In the genomic region with DNA sequence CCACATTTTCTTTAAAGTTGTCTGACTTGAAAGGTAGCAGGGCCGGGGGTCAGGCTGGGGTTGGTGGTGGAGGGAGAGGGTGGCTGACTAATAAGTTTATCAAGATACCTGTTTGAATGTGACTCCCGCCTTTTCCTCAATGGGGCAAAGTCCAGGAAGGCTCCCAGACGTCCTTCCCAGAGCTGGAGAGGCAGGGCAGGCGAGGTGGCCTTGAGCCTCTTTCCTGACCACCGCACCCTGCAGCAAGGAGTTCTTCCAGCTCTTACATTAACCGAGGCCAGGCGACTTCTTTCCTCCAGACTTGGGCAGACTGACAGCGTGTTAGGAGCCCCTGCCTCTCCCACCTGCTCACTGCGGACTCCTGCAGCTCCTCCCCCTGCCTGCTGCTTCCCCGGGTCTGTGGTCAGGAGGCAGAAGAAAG, we compare ENCODE assay signal across 8 mouse cellular contexts. TPM values are rescaled to one million over a fixed set of nuclear protein-coding genes. Genes with fewer than 3 reads are reported as not detected.
DNase-seq lines count a peak whose midpoint lies in the region; ATAC-seq lines count a peak whose summit lies in the region.

No protein-coding gene starts in this region.

- peaks cover 63% of the 10 kb centered on the region for H3K27me3 ChIP-seq in embryonic facial prominence, embryonic 12.5 days
- peaks cover 62% of the 10 kb centered on the region for H3K27me3 ChIP-seq in midbrain, embryonic 13.5 days

- 0 out of 2 replicates have a peak overlapping the region, but pooled peaks have one; percentile 56 for H3K9ac ChIP-seq in embryonic facial prominence, embryonic 12.5 days
- peak overlapping the region; percentile 65; the same call in 1 of the 2 replicates for H3K9ac ChIP-seq in midbrain, embryonic 13.5 days (replicated peaks)

- peak overlapping the region; percentile 97 for H3K4me2 ChIP-seq in embryonic facial prominence, embryonic 12.5 days (replicated peaks)
- peak overlapping the region; percentile 97 for H3K4me2 ChIP-seq in midbrain, embryonic 13.5 days (replicated peaks)

- H3K4me3 ChIP-seq in embryonic facial prominence, embryonic 12.5 days = peak overlapping the region; percentile 49
- peak overlapping the region; percentile 54 for H3K4me3 ChIP-seq in midbrain, embryonic 13.5 days (replicated peaks)

- WGBS in embryonic facial prominence, embryonic 12.5 days = 3% methylated on average over 10 of the region's 10 CpGs
- WGBS in midbrain, embryonic 13.5 days = 3% methylated on average over 10 of the region's 10 CpGs

- peak; percentile 24 for DNase-seq in ovary, postnatal 36 days (ENCODE audit: low spot score)
- DNase-seq in ovary, postnatal 14 days (ENCODE audit: low spot score) = no peak
- peak; percentile 69 for DNase-seq in kidney, adult 18-20 months
- no peak for DNase-seq in gastrocnemius, adult 8-10 months (ENCODE audit: low spot score in 2 of 2)
- no peak for DNase-seq in spleen, postnatal 10 days (ENCODE audit: low spot score in 2 of 2)
- DNase-seq in cerebellum, adult 8-10 months = no peak

- H3K27ac ChIP-seq in embryonic facial prominence, embryonic 12.5 days = no peak overlapping the region
- no peak overlapping the region for H3K27ac ChIP-seq in midbrain, embryonic 13.5 days

- no peak for ATAC-seq in embryonic facial prominence, embryonic 12.5 days (ENCODE audit: insufficient number of reproducible peaks, insufficient read depth, low FRiP score, low TSS enrichment)
- no peak for ATAC-seq in midbrain, embryonic 13.5 days

- H3K9me3 ChIP-seq in embryonic facial prominence, embryonic 12.5 days = no peaks in the 10 kb centered on the region
- no peaks in the 10 kb centered on the region for H3K9me3 ChIP-seq in midbrain, embryonic 13.5 days

- no peaks in the 10 kb centered on the region for H3K36me3 ChIP-seq in embryonic facial prominence, embryonic 12.5 days
- no peaks in the 10 kb centered on the region for H3K36me3 ChIP-seq in midbrain, embryonic 13.5 days

- H3K4me1 ChIP-seq in embryonic facial prominence, embryonic 12.5 days = peaks cover 8% of the 10 kb centered on the region; the same call in 1 of the 2 replicates
- H3K4me1 ChIP-seq in midbrain, embryonic 13.5 days (replicated peaks) = peaks cover 27% of the 10 kb centered on the region

RNA-seq across cellular contexts. Expression of a gene that starts 0.6 kb away (rescaled TPM):
- 4.6 and 5.2 TPM in 2 replicates for polyA plus RNA-seq in embryonic facial prominence, embryonic 12.5 days (2016; fragmentation: Nextera tagmentation; extraction: Ambion mirVana)
- polyA plus RNA-seq in midbrain, embryonic 13.5 days (2015; fragmentation: Nextera tagmentation; extraction: Ambion mirVana) = 25.4 and 28.5 TPM in 2 replicates
- 10 to 100 TPM in 3 of 4 experiments, 1 to 10 TPM in 1; 6.6 to 15.1 (median 11.8) TPM for total RNA-seq in gastrocnemius, adult 8-10 months (2022)

RNA-seq across cellular contexts. Expression of a gene that starts 33.7 kb away (rescaled TPM):
- 40.4 and 45.0 TPM in 2 replicates for polyA plus RNA-seq in embryonic facial prominence, embryonic 12.5 days (2016; fragmentation: Nextera tagmentation; extraction: Ambion mirVana)
- polyA plus RNA-seq in midbrain, embryonic 13.5 days (2015; fragmentation: Nextera tagmentation; extraction: Ambion mirVana) = 33.2 and 34.3 TPM in 2 replicates
- total RNA-seq in gastrocnemius, adult 8-10 months (2022) = 10 to 100 TPM; 14.8 to 18.2 (median 16.3) TPM

Comparison
In these comparisons a context has a peak if more than half of its experiments do, and no peak if none do; other contexts are left out.
1. DNase-seq: peak in ovary, postnatal 36 days (single experiment) and kidney, adult 18-20 months (single experiment); none in ovary, postnatal 14 days (single experiment), gastrocnemius, adult 8-10 months (0 of 2), spleen, postnatal 10 days (0 of 2) and cerebellum, adult 8-10 months (single experiment).